Mouse (Mus musculus) midbrain, postnatal 0 days (tissue): ENCODE measurements at regions not wholly inside any gene's neighbourhood (a gene's known extent, or its start where the extent isn't known, plus 50 kb on each side); places are given as distances from the start of the nearest gene placed in this dataset.

Experiments
- ATAC-seq: fragments of 200-750 bp; cut with Nextera tagmentation; 2 replicates; pipeline ENCODE4 v1.8.0; 2017; ENCODE audit warnings: moderate number of reproducible peaks, mild to moderate bottlenecking, moderate TSS enrichment, moderate library complexity; ENCODE audit not compliant: low FRiP score
- DNase-seq: peaks from one replicate; pipeline ENCODE4 v3.0.0-alpha.2; 2015; ENCODE audit warnings: low spot score
- H3K27ac ChIP-seq: fragments of 300-500 bp; sonication (generic); 2 replicates; pipeline ENCODE4 v1.5.1; 2014; ENCODE audit warnings: low read depth, mild to moderate bottlenecking, low read length, mixed read lengths
- H3K27me3 ChIP-seq: fragments of 300-500 bp; sonication (generic); 2 replicates; pipeline ENCODE4 v1.6.1; 2014; ENCODE audit warnings: low read length, control low read depth, mixed read lengths; ENCODE audit not compliant: insufficient read depth
- H3K36me3 ChIP-seq: fragments of 300-500 bp; sonication (generic); 2 replicates; pipeline ENCODE4 v1.6.1; 2014; ENCODE audit warnings: low read length, control low read depth, mixed read lengths; ENCODE audit not compliant: insufficient read depth
- H3K4me1 ChIP-seq: fragments of 300-500 bp; sonication (generic); 2 replicates; pipeline ENCODE4 v1.6.1; 2014; ENCODE audit warnings: mild to moderate bottlenecking, control low read depth, antibody characterized with exemption, low read length, mixed read lengths; ENCODE audit not compliant: insufficient read depth
- H3K4me2 ChIP-seq: fragments of 300-500 bp; sonication (generic); 2 replicates; pipeline ENCODE4 v1.6.1; 2014; ENCODE audit warnings: low read depth, mild to moderate bottlenecking, low read length, mixed read lengths; ENCODE audit not compliant: poor library complexity, severe bottlenecking
- H3K4me3 ChIP-seq: fragments of 300-500 bp; sonication (generic); 2 replicates; pipeline ENCODE4 v1.5.1; 2014; ENCODE audit warnings: low read depth, mild to moderate bottlenecking, low read length, moderate library complexity
- H3K9ac ChIP-seq: fragments of 300-500 bp; sonication (generic); replicated peaks from 2 replicates; pipeline ENCODE4 v1.6.1; 2014; ENCODE audit warnings: mild to moderate bottlenecking, low read length, moderate library complexity, mixed read lengths; ENCODE audit not compliant: poor library complexity, severe bottlenecking
- H3K9me3 ChIP-seq: fragments of 300-500 bp; sonication (generic); 2 replicates; pipeline ENCODE4 v1.6.1; 2016; ENCODE audit warnings: low read length, control low read depth
- CTCF ChIP-seq: IDR thresholded peaks from 2 replicates; pipeline ENCODE4 v1.5.1; 2016; ENCODE audit warnings: antibody characterized with exemption, mild to moderate bottlenecking
- WGBS: fragments of 180-500 bp; shearing (Covaris S2); extraction: QIAGEN DNeasy Blood & Tissue Kit; methylation state at CpG from one replicate; pipeline ENCODE4 v1.1.7; 2014; 5-methylcytosine and 5-hydroxymethylcytosine counted together

DNA sequence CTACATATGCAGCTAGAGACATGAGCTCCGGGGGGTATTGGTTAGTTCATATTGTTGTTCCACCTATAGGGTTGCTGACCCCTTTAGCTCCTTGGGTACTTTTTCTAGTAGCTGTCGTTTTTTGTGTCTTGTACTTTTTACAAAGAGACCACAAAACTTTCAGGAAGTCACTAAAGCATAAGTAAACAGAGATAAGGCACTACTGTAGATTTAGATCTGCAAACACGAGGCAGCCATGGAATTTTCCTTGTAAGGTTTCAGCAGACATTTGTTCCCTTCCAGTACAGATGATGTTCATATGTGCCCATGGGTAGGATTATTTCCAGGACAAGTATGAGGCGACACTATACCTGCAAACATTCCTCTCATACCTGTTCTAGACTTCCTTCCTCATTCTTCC, 439.6 kb upstream of the Acvr2a start:
- no peaks in the 10 kb centered on the region for H3K27me3 ChIP-seq
- DNase-seq: no peak
- no peak overlapping the region for H3K27ac ChIP-seq
- ATAC-seq: no peak
- H3K9me3 ChIP-seq: no peaks in the 10 kb centered on the region
- H3K4me3 ChIP-seq: no peak overlapping the region
- TF ChIP-seq CTCF: no peak
- no peaks in the 10 kb centered on the region for H3K4me1 ChIP-seq
- 86% methylated on average over 4 of the region's 4 CpGs for WGBS
- H3K4me2 ChIP-seq: no peak overlapping the region
- H3K36me3 ChIP-seq: no peaks in the 10 kb centered on the region
- no peak overlapping the region for H3K9ac ChIP-seq

DNA sequence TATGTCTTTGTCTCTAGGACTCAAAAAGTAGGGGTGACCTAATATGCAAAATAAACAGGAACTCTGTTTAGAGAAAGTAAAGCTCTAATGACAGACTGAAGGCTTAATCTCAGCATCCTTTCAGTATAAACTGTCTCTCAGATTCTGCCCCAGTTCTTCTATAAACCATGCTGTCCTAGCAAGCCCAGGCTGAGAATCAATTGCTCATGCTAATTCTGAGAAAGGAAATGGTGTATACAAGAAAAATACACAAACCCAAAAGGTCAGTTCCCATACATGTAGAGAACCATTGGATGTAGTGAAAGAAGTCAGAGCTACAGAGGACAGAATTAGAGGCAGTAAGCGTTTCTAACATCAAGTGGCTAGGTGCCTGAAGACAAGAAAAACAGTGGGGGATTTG, 435.7 kb upstream of the Acvr2a start:
- 52% methylated on average over 1 of the region's 1 CpGs for WGBS
- no peak overlapping the region for H3K9ac ChIP-seq
- no peaks in the 10 kb centered on the region for H3K36me3 ChIP-seq
- no peak overlapping the region for H3K4me3 ChIP-seq
- H3K27ac ChIP-seq: no peak overlapping the region
- no peak for TF ChIP-seq CTCF
- H3K27me3 ChIP-seq: no peaks in the 10 kb centered on the region
- no peaks in the 10 kb centered on the region for H3K4me1 ChIP-seq
- no peak for DNase-seq
- no peak overlapping the region for H3K4me2 ChIP-seq
- no peak for ATAC-seq
- no peaks in the 10 kb centered on the region for H3K9me3 ChIP-seq

DNA sequence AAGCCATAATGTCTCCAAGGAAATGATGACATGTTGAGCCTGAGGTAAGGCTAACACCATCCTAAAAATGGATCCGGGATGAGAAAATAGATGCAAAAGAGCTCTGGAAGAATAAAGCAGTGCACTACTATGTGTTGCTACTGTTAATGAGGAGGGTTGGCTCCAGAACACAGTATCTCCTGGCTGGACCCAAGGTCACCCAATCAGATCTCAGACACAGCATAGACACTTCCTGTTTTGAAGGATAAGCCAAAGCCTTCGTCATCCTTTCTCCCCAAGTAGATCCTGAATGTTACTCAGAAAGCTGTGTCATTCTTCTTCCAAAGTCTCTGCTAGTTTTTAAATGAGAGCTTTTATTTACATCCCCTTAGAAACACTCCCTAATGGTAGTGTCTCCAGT, 435.2 kb upstream of the Acvr2a start:
- no peak for ATAC-seq
- TF ChIP-seq CTCF: no peak
- Histone ChIP-seq H3K9ac (no peak overlapping the region), H3K9me3 (no peaks in the 10 kb centered on the region), H3K36me3 (no peaks in the 10 kb centered on the region), H3K27ac (no peak overlapping the region), H3K27me3 (no peaks in the 10 kb centered on the region), H3K4me2 (no peak overlapping the region), H3K4me1 (no peaks in the 10 kb centered on the region), H3K4me3 (no peak overlapping the region)
- no peak for DNase-seq
- WGBS: 90% methylated on average over 2 of the region's 2 CpGs

DNA sequence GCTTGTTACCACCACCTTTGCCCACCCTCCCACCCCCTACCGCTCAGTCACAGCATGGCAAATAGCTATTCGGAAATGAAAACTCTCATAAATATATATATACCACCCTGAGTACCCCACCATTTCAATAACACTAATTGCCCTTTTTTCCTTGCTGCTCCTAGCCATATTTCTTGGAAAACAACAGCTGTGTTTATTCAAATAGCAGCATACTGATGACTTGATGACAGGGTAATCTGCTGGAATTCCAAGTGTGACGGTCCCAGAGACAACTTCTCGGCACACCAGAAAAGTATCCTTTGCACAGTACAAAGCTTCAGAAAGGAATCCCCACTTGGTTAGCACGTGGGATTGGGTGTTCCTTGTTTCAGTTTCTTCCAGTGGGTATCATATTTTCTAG, 433.8 kb upstream of the Acvr2a start:
- Histone ChIP-seq H3K4me1 (no peaks in the 10 kb centered on the region), H3K4me3 (no peak overlapping the region), H3K9ac (no peak overlapping the region), H3K27me3 (no peaks in the 10 kb centered on the region), H3K27ac (no peak overlapping the region), H3K4me2 (no peak overlapping the region), H3K36me3 (no peaks in the 10 kb centered on the region), H3K9me3 (no peaks in the 10 kb centered on the region)
- TF ChIP-seq CTCF: no peak
- 72% methylated on average over 5 of the region's 5 CpGs for WGBS
- DNase-seq (no peak), ATAC-seq (no peak)

DNA sequence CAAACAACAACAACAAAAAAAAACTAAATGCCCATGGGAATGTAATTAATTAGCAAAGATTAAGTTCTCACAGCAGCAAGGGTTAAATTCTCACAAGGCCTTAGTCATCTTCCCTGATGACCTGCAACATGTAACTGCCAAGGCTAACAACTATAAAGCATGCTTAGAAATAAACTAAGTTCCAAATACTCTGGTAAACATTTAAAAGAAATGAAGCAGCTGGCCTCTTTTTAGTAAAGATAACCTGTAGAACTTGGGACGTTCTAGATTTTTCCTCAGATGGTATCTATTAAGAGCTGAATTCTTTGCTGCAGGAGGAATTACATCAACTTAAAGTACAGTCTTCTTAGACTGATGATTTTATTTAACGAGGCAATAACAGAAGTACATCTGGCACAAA, 433.1 kb upstream of the Acvr2a start:
- WGBS: 81% methylated on average over 2 of the region's 2 CpGs
- no peak overlapping the region for H3K9ac ChIP-seq
- no peaks in the 10 kb centered on the region for H3K27me3 ChIP-seq
- no peak overlapping the region for H3K27ac ChIP-seq
- TF ChIP-seq CTCF: no peak
- ATAC-seq (no peak), DNase-seq (no peak)
- H3K4me3 ChIP-seq: no peak overlapping the region
- H3K36me3 ChIP-seq: no peaks in the 10 kb centered on the region
- no peaks in the 10 kb centered on the region for H3K9me3 ChIP-seq
- no peaks in the 10 kb centered on the region for H3K4me1 ChIP-seq
- H3K4me2 ChIP-seq: no peak overlapping the region

DNA sequence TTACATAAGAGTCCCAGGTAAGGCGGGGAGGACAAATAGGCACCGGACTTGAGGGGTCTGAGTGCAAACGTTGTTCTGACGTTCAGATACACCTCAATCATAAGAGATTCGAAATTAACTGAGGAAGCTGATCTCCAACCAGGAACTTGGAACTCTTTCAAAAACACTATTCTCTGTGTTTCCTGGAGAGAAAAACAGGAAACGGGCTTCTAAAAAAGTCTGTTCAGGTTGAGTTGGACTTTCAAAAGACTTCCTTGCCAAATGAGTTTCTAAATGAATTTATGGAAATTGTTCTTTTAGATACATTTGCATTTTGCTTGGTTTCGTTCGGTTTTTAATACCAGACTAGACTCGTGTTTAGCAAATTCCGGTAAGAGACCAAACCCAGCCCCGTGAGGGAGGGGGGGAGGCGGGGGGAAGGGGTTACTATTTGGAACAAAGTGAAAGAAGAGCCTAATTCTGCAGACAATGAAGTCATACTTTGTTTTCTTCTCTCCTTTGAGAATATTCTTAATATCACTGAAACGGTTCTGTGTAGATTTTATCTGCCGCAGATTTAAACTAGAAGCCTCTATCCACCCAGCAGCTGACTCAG, 432.3 kb upstream of the Acvr2a start:
- DNase-seq (no peak), ATAC-seq (no peak)
- H3K27ac ChIP-seq: no peak overlapping the region
- H3K4me2 ChIP-seq: no peak overlapping the region
- no peaks in the 10 kb centered on the region for H3K9me3 ChIP-seq
- H3K36me3 ChIP-seq: no peaks in the 10 kb centered on the region
- TF ChIP-seq CTCF: no peak
- 83% methylated on average over 14 of the region's 14 CpGs for WGBS
- H3K4me1 ChIP-seq: no peaks in the 10 kb centered on the region
- no peak overlapping the region for H3K4me3 ChIP-seq
- no peak overlapping the region for H3K9ac ChIP-seq
- no peaks in the 10 kb centered on the region for H3K27me3 ChIP-seq
